Mouse (Mus musculus) CH12.LX (cell line): ENCODE results near the gene Egln2. TPM values are rescaled to one million over a fixed set of nuclear protein-coding genes. Genes with fewer than 3 reads are reported as not detected.

ENCODE experiments used
- DNase-seq: peaks from one replicate; pipeline ENCODE4 v3.0.0-alpha.2; 2013; ENCODE audit errors: extremely low read depth
- H3K27ac ChIP-seq: 2 replicates; pipeline ENCODE4 v1.5.1; 2012; ENCODE audit warnings: low read depth, mild to moderate bottlenecking, control low read depth, moderate library complexity; ENCODE audit not compliant: insufficient read depth
- H3K27me3 ChIP-seq: replicated peaks from 2 replicates; pipeline ENCODE3; 2012; ENCODE audit warnings: inconsistent platforms
- H3K36me3 ChIP-seq, 2 experiments: replicated peaks in 1 of 2; 2 replicates each; pipeline versions ENCODE3 to v1.6.1; 2012; ENCODE audit warnings: inconsistent platforms in 1 of 2, low read length in 1 of 2, mild to moderate bottlenecking in 1 of 2, mixed read lengths in 1 of 2, moderate library complexity in 1 of 2; ENCODE audit not compliant: control insufficient read depth in 1 of 2, insufficient read depth in 1 of 2
- H3K4me1 ChIP-seq, 2 experiments: 2 replicates each; pipeline ENCODE4 v1.6.1; 2012; ENCODE audit warnings: inconsistent platforms in 1 of 2, moderate library complexity in 1 of 2; ENCODE audit not compliant: insufficient read depth in 2 of 2, control insufficient read depth in 1 of 2
- H3K4me2 ChIP-seq: 2 replicates; pipeline ENCODE4 v1.6.1; 2012; ENCODE audit warnings: low read depth, mild to moderate bottlenecking, control low read depth; ENCODE audit not compliant: poor library complexity, insufficient read depth, severe bottlenecking
- H3K4me3 ChIP-seq, 3 experiments: fragments of 150-350 bp in 1 of 3; sonication (generic) in 1 of 3; replicated peaks in 1 of 3; 2 replicates each; pipeline versions ENCODE3 to v1.5.1; 2011 to 2012; ENCODE audit warnings: low read depth in 2 of 3, low read length in 2 of 3, mild to moderate bottlenecking in 2 of 3, moderate library complexity in 2 of 3, control low read depth in 1 of 3, improper control_type of control experiment in 1 of 3, inconsistent platforms in 1 of 3, mixed read lengths in 1 of 3; ENCODE audit not compliant: poor library complexity in 1 of 3
- H3K79me2 ChIP-seq: replicated peaks from 2 replicates; pipeline ENCODE4 v1.6.1; 2012; ENCODE audit warnings: mild to moderate bottlenecking, moderate library complexity; ENCODE audit not compliant: control insufficient read depth, poor library complexity, insufficient read depth, severe bottlenecking; ENCODE audit errors: extremely low read depth
- H3K9ac ChIP-seq: 2 replicates; pipeline ENCODE4 v1.6.1; 2012; ENCODE audit warnings: low read depth, mild to moderate bottlenecking, control low read depth, moderate library complexity; ENCODE audit not compliant: insufficient read depth
- H3K9me3 ChIP-seq: replicated peaks from 2 replicates; pipeline ENCODE3; 2012; ENCODE audit warnings: low read length, inconsistent platforms, mixed read lengths
- BHLHE40 ChIP-seq: IDR thresholded peaks from 2 replicates; pipeline ENCODE4 v1.6.1; 2011; ENCODE audit warnings: mild to moderate bottlenecking, low read depth, low read length, improper control_type of control experiment
- CHD1 ChIP-seq: IDR thresholded peaks from 2 replicates; pipeline ENCODE4 v1.6.1; 2012; ENCODE audit warnings: low read depth, low read length, improper control_type of control experiment, inconsistent platforms
- CHD2 ChIP-seq: IDR thresholded peaks from 2 replicates; pipeline ENCODE4 v1.6.1; 2011; ENCODE audit warnings: low read length, improper control_type of control experiment
- CTCF ChIP-seq, 2 experiments: IDR thresholded peaks in 1 of 2; conservative IDR thresholded peaks in 1 of 2; 2 replicates each; pipeline ENCODE4 v1.5.1; 2011 to 2012; ENCODE audit warnings: low read depth in 2 of 2, low read length in 2 of 2, improper control_type of control experiment in 1 of 2, inconsistent platforms in 1 of 2, mild to moderate bottlenecking in 1 of 2, moderate library complexity in 1 of 2
- E2F4 ChIP-seq: IDR thresholded peaks from 2 replicates; pipeline ENCODE4 v1.6.1; 2011; ENCODE audit warnings: low read depth, low read length, improper control_type of control experiment; ENCODE audit not compliant: insufficient replicate concordance
- EP300 ChIP-seq: IDR thresholded peaks from 2 replicates; pipeline ENCODE4 v1.6.1; 2011; ENCODE audit warnings: low read length, improper control_type of control experiment
- ETS1 ChIP-seq: conservative IDR thresholded peaks from 2 replicates; pipeline ENCODE4 v1.6.1; 2012; ENCODE audit warnings: low read depth, mild to moderate bottlenecking, inconsistent platforms, low read length, improper control_type of control experiment, moderate library complexity
- HCFC1 ChIP-seq: IDR thresholded peaks from 2 replicates; pipeline ENCODE4 v1.6.1; 2012; ENCODE audit warnings: low read depth, mild to moderate bottlenecking, inconsistent platforms, low read length, improper control_type of control experiment
- IRF4 ChIP-seq: IDR thresholded peaks from 2 replicates; pipeline ENCODE4 v1.6.1; 2014; ENCODE audit warnings: low read depth, mild to moderate bottlenecking, inconsistent platforms, low read length, improper control_type of control experiment
- MAFK ChIP-seq: IDR thresholded peaks from 2 replicates; pipeline ENCODE4 v1.6.1; 2011; ENCODE audit warnings: low read length, improper control_type of control experiment; ENCODE audit not compliant: insufficient replicate concordance
- MAX ChIP-seq: IDR thresholded peaks from 2 replicates; pipeline ENCODE4 v1.6.1; 2011; ENCODE audit warnings: low read length, improper control_type of control experiment
- MEF2A ChIP-seq: IDR thresholded peaks from 2 replicates; pipeline ENCODE4 v1.6.1; 2014; ENCODE audit warnings: low read depth, mild to moderate bottlenecking, inconsistent platforms, low read length, improper control_type of control experiment, borderline replicate concordance
- MXI1 ChIP-seq: IDR thresholded peaks from 2 replicates; pipeline ENCODE4 v1.6.1; 2011; ENCODE audit warnings: mild to moderate bottlenecking, low read depth, low read length, improper control_type of control experiment
- NELFE ChIP-seq: IDR thresholded peaks from 2 replicates; pipeline ENCODE4 v1.6.1; 2011; ENCODE audit warnings: low read depth, low read length, improper control_type of control experiment
- POLR2AphosphoS2 ChIP-seq: IDR thresholded peaks from 2 replicates; pipeline ENCODE4 v1.6.1; 2011; ENCODE audit warnings: low read depth, low read length, improper control_type of control experiment
- RAD21 ChIP-seq: IDR thresholded peaks from 2 replicates; pipeline ENCODE4 v1.6.1; 2011; ENCODE audit warnings: low read depth, mild to moderate bottlenecking, low read length, improper control_type of control experiment, moderate library complexity
- SIN3A ChIP-seq: IDR thresholded peaks from 2 replicates; pipeline ENCODE4 v1.6.1; 2012; ENCODE audit warnings: low read length, improper control_type of control experiment, inconsistent platforms
- SMC3 ChIP-seq: IDR thresholded peaks from 2 replicates; pipeline ENCODE4 v1.6.1; 2011; ENCODE audit warnings: low read depth, low read length, improper control_type of control experiment
- TBP ChIP-seq: conservative IDR thresholded peaks from 2 replicates; pipeline ENCODE4 v1.6.1; 2011; ENCODE audit warnings: low read depth, low read length, improper control_type of control experiment
- TCF12 ChIP-seq: IDR thresholded peaks from 2 replicates; pipeline ENCODE4 v1.6.1; 2014; ENCODE audit warnings: low read depth, mild to moderate bottlenecking, inconsistent platforms, low read length, improper control_type of control experiment
- USF2 ChIP-seq: conservative IDR thresholded peaks from 2 replicates; pipeline ENCODE4 v1.6.1; 2011; ENCODE audit warnings: low read depth, low read length, improper control_type of control experiment
- ZC3H11A ChIP-seq: IDR thresholded peaks from 2 replicates; pipeline ENCODE4 v1.6.1; 2012; ENCODE audit warnings: low read depth, mild to moderate bottlenecking, inconsistent platforms, low read length, improper control_type of control experiment
- ZKSCAN1 ChIP-seq: IDR thresholded peaks from 2 replicates; pipeline ENCODE4 v1.6.1; 2012; ENCODE audit warnings: low read depth, inconsistent platforms, low read length, improper control_type of control experiment, borderline replicate concordance
- ZMIZ1 ChIP-seq: IDR thresholded peaks from 2 replicates; pipeline ENCODE4 v1.6.1; 2012; ENCODE audit warnings: low read depth, mild to moderate bottlenecking, inconsistent platforms, low read length, improper control_type of control experiment
- ZNF384 ChIP-seq: IDR thresholded peaks from 2 replicates; pipeline ENCODE4 v1.6.1; 2012; ENCODE audit warnings: low read depth, low read length, improper control_type of control experiment, inconsistent platforms
- dilution Hi-C: fragments of 300-500 bp; cut with MboI; formaldehyde crosslinking; loops from 2 replicates; pipeline ENCODE4 v1.14.3; 2020; ENCODE audit warnings: low sequenced_read_pairs; ENCODE audit not compliant: extremely low pct_unique_long_range_greater_than_20kb, extremely low pct_ligation_motif_present
- in situ Hi-C: fragments of 300-500 bp; cut with MboI; formaldehyde crosslinking; loops from 3 replicates; pipeline ENCODE4 v1.14.3; 2019; ENCODE audit warnings: low sequenced_read_pairs, low pct_ligation_motif_present, low pct_unique_long_range_greater_than_20kb, mixed read lengths
- polyA plus RNA-seq: library from polyadenylated mRNA; unstranded; fragments of >175 nt; gene quantifications from 2 replicates; pipeline ENCODE4 v1.2.1, GENCODE M21; 2012; ENCODE audit warnings: low read depth; ENCODE audit not compliant: insufficient read length
- total RNA-seq, 2 experiments: library from RNA; depleted of rRNA; stranded (reverse); fragments of 300-350 nt in 1 of 2; fragments of >200 nt in 1 of 2; gene quantifications; 2 replicates each; pipeline ENCODE4 v1.2.3; 2012 to 2014

The Egln2 gene
- total and polyA plus RNA-seq, 3 experiments: 37.9 to 115 (median 103) TPM

- TF ChIP-seq ETS1: no peak
Measured at GRCm38 (mm10) chr7:27198779-27199178, 32.2 kb upstream of the Egln2 start (continued).

DNA sequence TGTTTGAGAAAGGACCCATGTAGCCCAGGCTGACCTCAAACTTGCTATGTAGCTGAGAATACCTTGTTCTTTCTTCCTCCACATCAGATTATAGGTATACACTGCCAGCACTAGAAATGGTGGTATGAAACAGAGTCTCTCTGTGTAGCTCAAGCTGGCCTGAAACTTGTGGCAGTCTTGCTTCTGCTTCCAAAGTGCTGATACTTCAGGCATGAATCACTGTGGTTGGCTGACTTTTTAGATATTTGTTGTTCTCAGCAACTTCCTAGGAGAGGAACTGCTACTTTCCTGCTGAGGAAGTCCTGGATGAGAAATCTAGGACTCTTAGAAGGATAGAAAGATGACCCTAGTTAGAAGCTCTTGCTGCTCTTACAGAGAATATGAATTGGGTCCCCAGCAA is 31.8 kb upstream of the Egln2 start:
- dilution Hi-C loops: no loop called here
- no peaks in the 10 kb centered on the region for H3K9me3 ChIP-seq

GRCm38 (mm10) chr7:27197634-27198033 is 31.0 kb upstream of the Egln2 start:
- Histone ChIP-seq H3K79me2 (peaks cover 27% of the 10 kb centered on the region), H3K27me3 (no peaks in the 10 kb centered on the region), H3K9ac (no peak overlapping the region), H3K9me3 (no peaks in the 10 kb centered on the region), H3K4me1 (peaks cover 11 to 59% of the 10 kb centered on the region in 2 experiments), H3K36me3 (peaks cover 15 to 57% of the 10 kb centered on the region in 2 experiments), H3K27ac (no peak overlapping the region), H3K4me2 (no peak overlapping the region), H3K4me3 (no peak overlapping the region)
- dilution Hi-C loops: no loop called here
- in situ Hi-C loops: no loop called here
- DNase-seq: no peak
- TF ChIP-seq MXI1 (no peak), CHD2 (no peak), SIN3A (no peak), TBP (no peak), MEF2A (no peak), MAFK (no peak), E2F4 (no peak), IRF4 (no peak), BHLHE40 (no peak), HCFC1 (no peak), ZKSCAN1 (no peak), ZNF384 (no peak), TCF12 (no peak), NELFE (no peak), RAD21 (no peak), USF2 (no peak), MAX (no peak), ZMIZ1 (no peak)

More for the DNA sequence above, 31.8 kb upstream of the Egln2 start:
- Histone ChIP-seq H3K27ac (no peak overlapping the region), H3K27me3 (no peaks in the 10 kb centered on the region), H3K4me3 (no peak overlapping the region), H3K4me2 (no peak overlapping the region), H3K9ac (no peak overlapping the region), H3K36me3 (peaks cover 12 to 57% of the 10 kb centered on the region in 2 experiments), H3K79me2 (peaks cover 20% of the 10 kb centered on the region), H3K4me1 (peaks cover 6 to 53% of the 10 kb centered on the region in 2 experiments)
- no peak for DNase-seq
- in situ Hi-C loops: no loop called here
- TF ChIP-seq ZC3H11A (no peak), RAD21 (no peak), CTCF (conservative IDR thresholded peaks at IDR 0.05 in 1 of 2, IDR thresholded peaks at IDR 0.05 in 1 of 2; ENCODE audit: low read depth in 2 of 2, low read length in 2 of 2) (no peak), POLR2AphosphoS2 (no peak), EP300 (no peak), CHD1 (no peak), SMC3 (no peak), IRF4 (no peak), MAFK (no peak), NELFE (no peak), TBP (no peak), MAX (no peak)
